Mouse (Mus musculus): ENCODE measurements around the gene Usp22. TPM values are rescaled to one million over a fixed set of nuclear protein-coding genes. Genes with fewer than 3 reads are reported as not detected.

Gene Usp22
- total and polyA plus RNA-seq, 3 experiments = 48.1 to 65.3 (median 54.7) TPM

DNA sequence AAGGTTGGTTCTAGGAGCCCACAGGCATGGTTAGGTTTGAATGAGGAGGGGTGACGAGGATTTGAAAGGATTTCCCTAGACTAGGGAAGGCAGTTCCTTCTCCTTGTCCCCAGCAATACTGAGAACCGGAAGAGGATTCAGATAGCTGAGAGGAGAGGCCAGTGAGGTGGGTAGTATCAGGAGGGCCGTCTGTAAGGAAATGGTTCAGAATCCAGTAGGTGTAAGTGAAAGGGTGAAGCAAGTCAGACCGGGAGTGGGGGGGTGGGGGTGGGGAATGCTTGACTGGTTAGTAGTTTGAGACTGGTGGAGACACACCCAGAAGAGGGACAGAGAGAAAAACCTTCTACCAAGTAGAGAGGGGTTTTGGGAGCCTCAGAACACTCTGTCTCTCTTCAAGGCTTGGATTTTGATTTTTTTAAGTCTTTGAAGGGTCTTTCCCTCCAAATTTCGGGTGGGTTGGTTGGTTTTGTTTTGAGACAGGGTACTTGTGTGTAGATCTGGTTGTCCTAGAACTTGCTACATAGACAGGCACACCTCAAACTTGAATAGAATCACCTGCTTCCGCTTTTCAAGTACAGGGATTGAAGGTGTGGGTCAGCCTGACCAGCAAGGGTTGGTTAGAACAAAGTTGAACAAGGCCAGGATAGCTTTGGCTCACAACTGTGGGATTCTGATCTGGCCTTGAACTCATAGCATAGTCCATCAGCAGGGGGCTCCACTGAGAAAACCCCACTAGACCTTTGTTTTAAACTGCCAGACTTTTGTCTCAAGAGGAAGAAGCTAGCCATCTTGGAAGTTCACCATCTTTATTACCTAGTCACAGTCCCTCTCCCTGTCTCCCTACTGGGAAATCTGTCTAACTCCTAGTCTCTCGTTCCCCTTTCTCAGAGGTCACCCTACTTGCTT, 31.0 kb downstream of the Usp22 start:
- dilution Hi-C loops (cut with MboI; ENCODE audit: extremely low pct_ligation_motif_present, extremely low pct_unique_long_range_greater_than_20kb, low sequenced_read_pairs) = no loop called here
- H3K9me3 ChIP-seq (replicated peaks; ENCODE audit: low read length) = no peaks in the 10 kb centered on the region
- H3K36me3 ChIP-seq (replicated peaks in 1 of 2; ENCODE audit: control insufficient read depth in 1 of 2, insufficient read depth in 1 of 2, low read length in 1 of 2) = peaks cover 58 to 78% of the 10 kb centered on the region in 2 experiments
- H3K27ac ChIP-seq (ENCODE audit: insufficient read depth, low read depth) = peak overlapping the region; percentile 84
- peak; percentile 91 for DNase-seq (ENCODE audit: extremely low read depth)
- no peaks in the 10 kb centered on the region for H3K27me3 ChIP-seq (replicated peaks)
- peak overlapping the region; percentile 93 for H3K4me2 ChIP-seq (ENCODE audit: insufficient read depth, low read depth, poor library complexity, severe bottlenecking)
- H3K9ac ChIP-seq (ENCODE audit: insufficient read depth, low read depth) = peak overlapping the region; percentile 94
- peaks cover 26 to 73% of the 10 kb centered on the region in 2 experiments for H3K4me1 ChIP-seq (ENCODE audit: control insufficient read depth in 1 of 2, insufficient read depth in 2 of 2)
- H3K79me2 ChIP-seq (replicated peaks; ENCODE audit: control insufficient read depth, extremely low read depth, insufficient read depth, poor library complexity, severe bottlenecking) = peaks cover 65% of the 10 kb centered on the region
- in situ Hi-C loops (cut with MboI; ENCODE audit: low pct_ligation_motif_present, low pct_unique_long_range_greater_than_20kb, low sequenced_read_pairs) = loop anchor here (5.0 kb wide), 1 partner anchor 37 kb away; no protein-coding TSS in a partner anchor
- peak overlapping the region; percentile 64 to 89 (median 66) for H3K4me3 ChIP-seq (replicated peaks in 1 of 3; ENCODE audit: low read depth in 2 of 3, low read length in 2 of 3, poor library complexity in 1 of 3)
- TF ChIP-seq SMC3 (IDR thresholded peaks at IDR 0.05; ENCODE audit: low read depth, low read length) = peak; percentile 52
- TF ChIP-seq NRF1 (IDR thresholded peaks at IDR 0.05; ENCODE audit: low read depth, low read length) = no peak
- 0 out of 2 replicates have a peak, but pooled peaks have one; percentile 56 for TF ChIP-seq SIN3A (IDR thresholded peaks at IDR 0.05; ENCODE audit: low read length)
- no peak for TF ChIP-seq ZKSCAN1 (IDR thresholded peaks at IDR 0.05; ENCODE audit: borderline replicate concordance, low read depth, low read length)
- TF ChIP-seq KAT2A (IDR thresholded peaks at IDR 0.05; ENCODE audit: insufficient replicate concordance, low read length) = no peak
- peak; percentile 47 for TF ChIP-seq ZNF384 (IDR thresholded peaks at IDR 0.05; ENCODE audit: low read depth, low read length)
- TF ChIP-seq JUND (conservative IDR thresholded peaks at IDR 0.05; ENCODE audit: low read depth, low read length) = peak; percentile 56; the same call in 1 of the 2 replicates
- TF ChIP-seq EP300 (IDR thresholded peaks at IDR 0.05; ENCODE audit: low read length) = peak; percentile 71
- TF ChIP-seq MYC (IDR thresholded peaks at IDR 0.05; ENCODE audit: low read depth, low read length) = no peak
- TF ChIP-seq POLR2A (IDR thresholded peaks at IDR 0.05; ENCODE audit: low read depth, low read length) = peak; percentile 60; the same call in 1 of the 2 replicates
- no peak for TF ChIP-seq USF2 (conservative IDR thresholded peaks at IDR 0.05; ENCODE audit: low read depth, low read length)
- no peak for TF ChIP-seq GABPA (IDR thresholded peaks at IDR 0.05; ENCODE audit: insufficient replicate concordance, low read depth, low read length)
- TF ChIP-seq TCF12 (IDR thresholded peaks at IDR 0.05; ENCODE audit: low read depth, low read length) = peak; percentile 46; the same call in 1 of the 2 replicates
- peak; percentile 50 for TF ChIP-seq CHD2 (IDR thresholded peaks at IDR 0.05; ENCODE audit: low read length)
- TF ChIP-seq ZMIZ1 (IDR thresholded peaks at IDR 0.05; ENCODE audit: low read depth, low read length) = no peak; the same call in 1 of the 2 replicates
- TF ChIP-seq PAX5 (IDR thresholded peaks at IDR 0.05; ENCODE audit: low read length) = no peak
- peak; percentile 22; the same call in 1 of the 2 replicates for TF ChIP-seq JUN (IDR thresholded peaks at IDR 0.05; ENCODE audit: insufficient read depth, low read depth, low read length)
- peak; percentile 76 to 83 for TF ChIP-seq CTCF (conservative IDR thresholded peaks at IDR 0.05 in 1 of 2, IDR thresholded peaks at IDR 0.05 in 1 of 2; ENCODE audit: low read depth in 2 of 2, low read length in 2 of 2)
- no peak for TF ChIP-seq E2F4 (IDR thresholded peaks at IDR 0.05; ENCODE audit: insufficient replicate concordance, low read depth, low read length)
- peak; percentile 61; the same call in 1 of the 2 replicates for TF ChIP-seq TBP (conservative IDR thresholded peaks at IDR 0.05; ENCODE audit: low read depth, low read length)
- TF ChIP-seq RAD21 (IDR thresholded peaks at IDR 0.05; ENCODE audit: low read depth, low read length) = peak; percentile 44
- no peak; the same call in 1 of the 2 replicates for TF ChIP-seq RCOR1 (conservative IDR thresholded peaks at IDR 0.05; ENCODE audit: low read depth, low read length)
- TF ChIP-seq MEF2A (IDR thresholded peaks at IDR 0.05; ENCODE audit: borderline replicate concordance, low read depth, low read length) = peak; percentile 12
- peak; percentile 90 for TF ChIP-seq IRF4 (IDR thresholded peaks at IDR 0.05; ENCODE audit: low read depth, low read length)
- peak; percentile 32; the same call in 1 of the 2 replicates for TF ChIP-seq ETS1 (conservative IDR thresholded peaks at IDR 0.05; ENCODE audit: low read depth, low read length)
- no peak for TF ChIP-seq POLR2AphosphoS2 (IDR thresholded peaks at IDR 0.05; ENCODE audit: low read depth, low read length)
- no peak for TF ChIP-seq UBTF (IDR thresholded peaks at IDR 0.05; ENCODE audit: low read depth, low read length)
- peak; percentile 55; the same call in 1 of the 2 replicates for TF ChIP-seq MAZ (IDR thresholded peaks at IDR 0.05; ENCODE audit: low read depth, low read length)
- TF ChIP-seq MXI1 (IDR thresholded peaks at IDR 0.05; ENCODE audit: low read depth, low read length) = 0 out of 2 replicates have a peak, but pooled peaks have one; percentile 17
- TF ChIP-seq HCFC1 (IDR thresholded peaks at IDR 0.05; ENCODE audit: low read depth, low read length) = peak; percentile 39
- TF ChIP-seq ELF1 (IDR thresholded peaks at IDR 0.05; ENCODE audit: low read depth, low read length) = peak; percentile 52; the same call in 1 of the 2 replicates
- no peak; the same call in 1 of the 2 replicates for TF ChIP-seq MAX (IDR thresholded peaks at IDR 0.05; ENCODE audit: low read length)
- no peak for TF ChIP-seq ZC3H11A (IDR thresholded peaks at IDR 0.05; ENCODE audit: low read depth, low read length)
- no peak for TF ChIP-seq USF1 (IDR thresholded peaks at IDR 0.05; ENCODE audit: low read depth, low read length)
- peak; percentile 21; the same call in 1 of the 2 replicates for TF ChIP-seq CHD1 (IDR thresholded peaks at IDR 0.05; ENCODE audit: low read depth, low read length)
- no peak for TF ChIP-seq MAFK (IDR thresholded peaks at IDR 0.05; ENCODE audit: insufficient replicate concordance, low read length)
- TF ChIP-seq BHLHE40 (IDR thresholded peaks at IDR 0.05; ENCODE audit: low read depth, low read length) = peak; percentile 39

All from CH12.LX (cell line).